Mouse (Mus musculus): ENCODE measurements at regions not wholly inside any gene's neighbourhood (a gene's known extent, or its start where the extent isn't known, plus 50 kb on each side); places are given as distances from the start of the nearest gene placed in this dataset.
"Not testable (repeated sequence)": the region's sequence is repeated elsewhere in the genome, so short reads cannot be mapped to it uniquely, and the experiment has no call there.

DNA sequence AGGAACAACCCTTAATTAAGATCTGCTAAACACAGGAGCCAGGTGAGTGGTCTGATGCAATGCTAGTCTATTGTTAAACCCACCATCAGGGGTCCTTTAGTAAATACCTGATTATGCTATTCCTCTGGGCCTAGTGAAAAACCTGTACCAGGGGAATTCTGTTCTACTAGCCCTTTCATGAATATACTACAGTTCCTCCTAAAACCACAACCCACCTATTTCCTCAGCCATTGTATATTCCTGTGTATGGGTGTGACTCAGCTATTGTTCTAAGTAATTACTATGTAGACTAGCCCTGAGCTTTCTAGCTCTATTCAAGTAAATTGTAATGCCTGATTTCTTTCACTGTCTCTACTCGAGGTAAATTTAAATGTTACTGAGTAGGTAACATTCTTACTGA is 57.0 kb upstream of the Egfem1 start:
- not testable (repeated sequence) for DNase-seq (ENCODE audit: low spot score); H3K36me3 ChIP-seq; H3K4me1 ChIP-seq; H3K27me3 ChIP-seq (ENCODE audit: low read depth, poor library complexity, severe bottlenecking); H3K9me3 ChIP-seq (replicated peaks); H3K4me3 ChIP-seq; H3K27ac ChIP-seq (replicated peaks)
- 69% methylated on average over 1 of the region's 1 CpGs for WGBS

DNA sequence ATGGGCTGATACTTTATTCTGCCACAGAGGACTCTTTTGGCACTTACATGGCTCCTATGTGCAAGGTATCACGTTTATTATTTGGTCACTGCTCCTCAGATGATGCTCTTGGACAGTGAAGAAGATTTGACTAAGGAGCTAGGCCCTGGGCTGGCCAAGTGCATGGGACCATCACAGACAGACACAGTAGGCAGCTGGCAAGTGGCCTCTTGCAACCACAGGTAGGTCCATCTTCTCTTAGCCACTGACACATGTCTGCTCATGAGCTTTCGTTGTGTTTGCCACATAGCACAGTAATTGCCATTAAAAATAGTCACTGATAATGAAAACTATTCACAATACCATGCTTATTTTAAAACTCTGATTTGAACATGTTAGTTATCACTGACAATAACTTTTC is 54.1 kb upstream of the Egfem1 start:
- Histone ChIP-seq H3K4me3 (no peak overlapping the region), H3K27me3 (ENCODE audit: low read depth, poor library complexity, severe bottlenecking) (no peaks in the 10 kb centered on the region), H3K4me1 (no peaks in the 10 kb centered on the region), H3K36me3 (no peaks in the 10 kb centered on the region), H3K27ac (replicated peaks) (no peak overlapping the region), H3K9me3 (replicated peaks) (no peaks in the 10 kb centered on the region)
- DNase-seq (ENCODE audit: low spot score) = no peak
- 83% methylated on average over 2 of the region's 2 CpGs for WGBS

DNA sequence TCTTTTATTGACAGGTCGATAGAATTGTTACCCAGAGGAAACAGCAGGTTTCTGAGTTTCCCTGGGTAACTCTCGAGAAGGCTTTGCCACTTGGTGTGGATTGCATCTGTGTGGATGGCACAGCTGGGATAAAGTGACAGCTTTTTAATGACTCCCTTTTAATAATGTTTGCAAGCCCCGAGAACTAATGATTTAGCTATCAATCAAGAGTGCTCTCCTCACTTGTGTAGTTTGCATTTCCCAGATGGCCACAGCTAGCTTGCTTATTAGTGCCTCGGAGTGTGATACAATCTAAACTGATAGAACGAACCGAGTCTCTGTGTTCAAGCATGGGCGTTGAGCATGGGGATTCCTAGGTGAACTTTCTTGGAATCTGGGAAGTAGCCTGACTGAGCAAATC is 51.0 kb upstream of the Egfem1 start:
- no peak overlapping the region for H3K4me3 ChIP-seq
- H3K9me3 ChIP-seq (replicated peaks) = no peaks in the 10 kb centered on the region
- H3K4me1 ChIP-seq = no peaks in the 10 kb centered on the region
- H3K27me3 ChIP-seq (ENCODE audit: low read depth, poor library complexity, severe bottlenecking) = no peaks in the 10 kb centered on the region
- 72% methylated on average over 7 of the region's 7 CpGs for WGBS
- H3K36me3 ChIP-seq = no peaks in the 10 kb centered on the region
- no peak for DNase-seq (ENCODE audit: low spot score)
- no peak overlapping the region for H3K27ac ChIP-seq (replicated peaks)

DNA sequence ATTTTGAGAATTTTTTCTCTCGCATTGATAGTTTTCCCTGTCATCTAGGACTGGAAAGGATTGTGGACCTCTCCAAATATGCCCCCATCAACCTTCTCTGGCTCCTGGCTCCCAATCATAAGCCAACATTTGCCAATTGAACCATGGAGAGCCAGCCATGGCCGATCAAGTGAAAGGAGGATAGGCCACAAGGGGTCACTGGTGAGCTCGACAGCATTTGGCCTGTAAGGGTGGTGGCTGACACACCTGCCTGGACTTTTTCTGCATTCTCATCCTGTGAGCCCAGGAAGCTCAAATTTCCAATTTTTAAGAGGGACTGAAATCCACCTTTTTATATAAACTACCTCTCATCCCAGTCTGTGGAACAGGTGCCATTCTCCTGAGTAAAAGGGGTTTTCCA is 50.0 kb upstream of the Egfem1 start:
- 43% methylated on average over 3 of the region's 3 CpGs for WGBS
- peak; percentile 24 for DNase-seq (ENCODE audit: low spot score)
- no peaks in the 10 kb centered on the region for H3K9me3 ChIP-seq (replicated peaks)
- no peaks in the 10 kb centered on the region for H3K27me3 ChIP-seq (ENCODE audit: low read depth, poor library complexity, severe bottlenecking)
- H3K4me1 ChIP-seq = peaks cover 5% of the 10 kb centered on the region; the same call in 1 of the 2 replicates
- H3K4me3 ChIP-seq = no peak overlapping the region
- no peak overlapping the region for H3K27ac ChIP-seq (replicated peaks)
- no peaks in the 10 kb centered on the region for H3K36me3 ChIP-seq

Measured in midbrain, embryonic 10.5 days (tissue).